Mouse (Mus musculus): ENCODE data around the gene Olfr481. TPM values are rescaled to one million over a fixed set of nuclear protein-coding genes. Genes with fewer than 3 reads are reported as not detected.

Gene Olfr481
- total and polyA plus RNA-seq, 3 experiments = not detected

GRCm38 (mm10) chr7:108120681-108121080 lies 41.0 kb downstream of the Olfr481 start:
- WGBS = 4% methylated on average over 1 of the region's 1 CpGs
- Histone ChIP-seq H3K4me3 (no peak overlapping the region), H3K27ac (no peak overlapping the region), H3K79me2 (replicated peaks; ENCODE audit: control insufficient read depth, insufficient read depth, low read length) (no peaks in the 10 kb centered on the region), H3K27me3 (ENCODE audit: control insufficient read depth, insufficient read depth, low read length) (no peaks in the 10 kb centered on the region), H3K4me1 (ENCODE audit: control insufficient read depth, insufficient read depth, low read length) (no peaks in the 10 kb centered on the region), H3K36me3 (ENCODE audit: control insufficient read depth, insufficient read depth, low read length) (no peaks in the 10 kb centered on the region), H3K9ac (ENCODE audit: low read depth, low read length) (no peak overlapping the region)
- DNase-seq = no peak
- no peak for TF ChIP-seq CTCF (IDR thresholded peaks at IDR 0.05)
- no peak for TF ChIP-seq POLR2A (IDR thresholded peaks at IDR 0.05; ENCODE audit: insufficient read depth, low read depth, low read length)
- no peak for TF ChIP-seq EP300 (IDR thresholded peaks at IDR 0.05; ENCODE audit: insufficient read depth, low read depth, low read length)
- intact Hi-C loops (cut with DNase I) = no loop called here

GRCm38 (mm10) chr7:108121416-108121815 lies 41.8 kb downstream of the Olfr481 start:
- 38% methylated on average over 1 of the region's 1 CpGs for WGBS
- intact Hi-C loops (cut with DNase I) = no loop called here
- H3K36me3 ChIP-seq (ENCODE audit: control insufficient read depth, insufficient read depth, low read length) = no peaks in the 10 kb centered on the region
- H3K27me3 ChIP-seq (ENCODE audit: control insufficient read depth, insufficient read depth, low read length) = no peaks in the 10 kb centered on the region
- TF ChIP-seq POLR2A (IDR thresholded peaks at IDR 0.05; ENCODE audit: insufficient read depth, low read depth, low read length) (no peak), EP300 (IDR thresholded peaks at IDR 0.05; ENCODE audit: insufficient read depth, low read depth, low read length) (no peak), CTCF (IDR thresholded peaks at IDR 0.05) (no peak)
- H3K27ac ChIP-seq = no peak overlapping the region
- H3K9ac ChIP-seq (ENCODE audit: low read depth, low read length) = no peak overlapping the region
- H3K79me2 ChIP-seq (replicated peaks; ENCODE audit: control insufficient read depth, insufficient read depth, low read length) = no peaks in the 10 kb centered on the region
- DNase-seq = no peak
- no peaks in the 10 kb centered on the region for H3K4me1 ChIP-seq (ENCODE audit: control insufficient read depth, insufficient read depth, low read length)
- H3K4me3 ChIP-seq = no peak overlapping the region

- no peaks in the 10 kb centered on the region for H3K4me1 ChIP-seq (ENCODE audit: control insufficient read depth, insufficient read depth, low read length)
- no peak within 1 kb of the TSS for H3K27ac ChIP-seq
- no peak within 1 kb of the TSS for H3K4me3 ChIP-seq
- H3K9ac ChIP-seq (ENCODE audit: low read depth, low read length) = no peak within 1 kb of the TSS
- intact Hi-C loops (cut with DNase I) = no loop called here
- H3K79me2 ChIP-seq (replicated peaks; ENCODE audit: control insufficient read depth, insufficient read depth, low read length) = no peaks in the 10 kb centered on the region
- TF ChIP-seq EP300 (IDR thresholded peaks at IDR 0.05; ENCODE audit: insufficient read depth, low read depth, low read length) = no peak
- H3K36me3 ChIP-seq (ENCODE audit: control insufficient read depth, insufficient read depth, low read length) = no peaks in the 10 kb centered on the region
- DNase-seq = no peak
- H3K27me3 ChIP-seq (ENCODE audit: control insufficient read depth, insufficient read depth, low read length) = no peaks in the 10 kb centered on the region
These were observed 47.7 kb downstream of the Olfr481 start, which contains the start of gene Olfr484 for GRCm38 (mm10) chr7:108127349-108127748. Olfr484 (minus strand) TSS chr7:108127449.

Other genes with a start within 250 kb of the Olfr481 start
- gene Olfr470, start 232.4 kb upstream of the Olfr481 start, total RNA-seq (2021) = not detected
- gene Olfr470, start 232.4 kb upstream of the Olfr481 start, polyA plus RNA-seq (2012; rRNA removed) = not detected in 2 replicates
- gene Olfr472, start 182.0 kb upstream of the Olfr481 start, total RNA-seq (2021) = not detected
- not detected in 2 replicates for gene Olfr472, start 182.0 kb upstream of the Olfr481 start, polyA plus RNA-seq (2012; rRNA removed)
- not detected for gene Olfr473, start 149.4 kb upstream of the Olfr481 start, total RNA-seq (2021)
- not detected in 2 replicates for gene Olfr473, start 149.4 kb upstream of the Olfr481 start, polyA plus RNA-seq (2012; rRNA removed)
- gene Olfr474, start 125.2 kb upstream of the Olfr481 start, total RNA-seq (2021) = not detected
- not detected in 2 replicates for gene Olfr474, start 125.2 kb upstream of the Olfr481 start, polyA plus RNA-seq (2012; rRNA removed)
- gene Olfr476, start 115.1 kb upstream of the Olfr481 start, total RNA-seq (2021) = not detected
- not detected in 2 replicates for gene Olfr476, start 115.1 kb upstream of the Olfr481 start, polyA plus RNA-seq (2012; rRNA removed)
- not detected for gene Olfr477, start 93.2 kb upstream of the Olfr481 start, total RNA-seq (2021)
- gene Olfr477, start 93.2 kb upstream of the Olfr481 start, polyA plus RNA-seq (2012; rRNA removed) = not detected in 2 replicates
- gene Olfr478, start 45.9 kb upstream of the Olfr481 start, total RNA-seq (2021) = not detected
- gene Olfr478, start 45.9 kb upstream of the Olfr481 start, polyA plus RNA-seq (2012; rRNA removed) = not detected in 2 replicates
- not detected for gene Olfr479, start 29.2 kb upstream of the Olfr481 start, total RNA-seq (2021)
- gene Olfr479, start 29.2 kb upstream of the Olfr481 start, polyA plus RNA-seq (2012; rRNA removed) = not detected in 2 replicates
- not detected for gene Olfr480, start 12.5 kb upstream of the Olfr481 start, total RNA-seq (2021)
- not detected in 2 replicates for gene Olfr480, start 12.5 kb upstream of the Olfr481 start, polyA plus RNA-seq (2012; rRNA removed)
- under 1 TPM; 0.68 to 0.91 TPM for gene Olfr482, start 17.7 kb downstream of the Olfr481 start, total RNA-seq (2021)
- gene Olfr482, start 17.7 kb downstream of the Olfr481 start, polyA plus RNA-seq (2012; rRNA removed) = not detected in 2 replicates
- not detected for gene Olfr483, start 21.0 kb downstream of the Olfr481 start, total RNA-seq (2021)
- not detected in 2 replicates for gene Olfr483, start 21.0 kb downstream of the Olfr481 start, polyA plus RNA-seq (2012; rRNA removed)
- gene Olfr484, start 47.6 kb downstream of the Olfr481 start, total RNA-seq (2021) = not detected
- not detected in 2 replicates for gene Olfr484, start 47.6 kb downstream of the Olfr481 start, polyA plus RNA-seq (2012; rRNA removed)
- not detected for gene Olfr485, start 80.0 kb downstream of the Olfr481 start, total RNA-seq (2021)
- gene Olfr485, start 80.0 kb downstream of the Olfr481 start, polyA plus RNA-seq (2012; rRNA removed) = not detected in 2 replicates
- gene Olfr486, start 92.9 kb downstream of the Olfr481 start, total RNA-seq (2021) = not detected
- gene Olfr486, start 92.9 kb downstream of the Olfr481 start, polyA plus RNA-seq (2012; rRNA removed) = not detected in 2 replicates
- not detected for gene Olfr487, start 134.8 kb downstream of the Olfr481 start, total RNA-seq (2021)
- not detected in 2 replicates for gene Olfr487, start 134.8 kb downstream of the Olfr481 start, polyA plus RNA-seq (2012; rRNA removed)
- not detected for gene Olfr488, start 178.5 kb downstream of the Olfr481 start, total RNA-seq (2021)
- not detected in 2 replicates for gene Olfr488, start 178.5 kb downstream of the Olfr481 start, polyA plus RNA-seq (2012; rRNA removed)
- gene Olfr490, start 209.1 kb downstream of the Olfr481 start, total RNA-seq (2021) = not detected
- gene Olfr490, start 209.1 kb downstream of the Olfr481 start, polyA plus RNA-seq (2012; rRNA removed) = not detected in 2 replicates
- gene Olfr491, start 233.6 kb downstream of the Olfr481 start, total RNA-seq (2021) = not detected
- not detected in 2 replicates for gene Olfr491, start 233.6 kb downstream of the Olfr481 start, polyA plus RNA-seq (2012; rRNA removed)
- not detected for gene Olfr492, start 243.8 kb downstream of the Olfr481 start, total RNA-seq (2021)
- gene Olfr492, start 243.8 kb downstream of the Olfr481 start, polyA plus RNA-seq (2012; rRNA removed) = not detected in 2 replicates

Data from heart, adult 2 months (tissue).